Mouse (Mus musculus): ENCODE measurements around the gene Pon1.

- TF ChIP-seq POLR2A (IDR thresholded peaks at IDR 0.05; ENCODE audit: insufficient read depth, low read depth, low read length) (no peak), CTCF (IDR thresholded peaks at IDR 0.05; ENCODE audit: insufficient read depth, low read depth, low read length) (no peak)
Measured at GRCm38 (mm10) chr6:5134986-5135385, 58.8 kb downstream of the Pon1 start.
